Mouse (Mus musculus): ENCODE data around the gene Nsf. TPM values are rescaled to one million over a fixed set of nuclear protein-coding genes. Genes with fewer than 3 reads are reported as not detected.

The Nsf gene
- total RNA-seq (2023): 100 to 1,000 TPM in 1 of 2 experiments, 10 to 100 TPM in 1; 90.9 to 118 TPM

GRCm38 (mm10) chr11:103953896-103954292 is at the start of gene Nsf:
Gene Nsf (minus strand): TSS chr11:103954056.

GRCm38 (mm10) chr11:103773387-103774227 is 180.2 kb downstream of the Nsf start, which contains the start of gene Wnt3:
Gene Wnt3 (plus strand): TSS chr11:103774150.

Other genes starting within 250 kb of the Nsf start
- not detected for gene Wnt9b, start 204.2 kb downstream of the Nsf start, total RNA-seq (2023)
- gene Wnt3, start 179.9 kb downstream of the Nsf start, total RNA-seq (2023): not detected
- gene Arf2, start 12.7 kb upstream of the Nsf start, total RNA-seq (2023): 10 to 100 TPM; 47.4 to 64.4 TPM
- gene Crhr1, start 178.8 kb upstream of the Nsf start, total RNA-seq (2023): not detected
- gene Sppl2c, start 232.3 kb upstream of the Nsf start, total RNA-seq (2023): under 1 TPM in 1 of 2 experiments, not detected in 1; 0.30 TPM

Measured in monocyte, adult 59 days (primary cell).